Mouse (Mus musculus) heart, embryonic 12.5 days (tissue): ENCODE results near the gene Dennd4a. TPM values are rescaled to one million over a fixed set of nuclear protein-coding genes. Genes with fewer than 3 reads are reported as not detected.

Experiments used
- ATAC-seq: fragments of 200-750 bp; cut with Nextera tagmentation; 2 replicates; pipeline ENCODE4 v1.8.0; 2017; ENCODE audit warnings: moderate TSS enrichment, moderate library complexity; ENCODE audit not compliant: insufficient number of reproducible peaks, low FRiP score
- H3K27ac ChIP-seq: fragments of 300-500 bp; sonication (generic); 2 replicates; pipeline ENCODE4 v1.5.1; 2016; ENCODE audit warnings: mild to moderate bottlenecking, moderate library complexity; ENCODE audit not compliant: poor library complexity, severe bottlenecking
- H3K27me3 ChIP-seq: fragments of 300-500 bp; sonication (generic); replicated peaks from 2 replicates; pipeline ENCODE4 v1.6.1; 2016; ENCODE audit warnings: mild to moderate bottlenecking, moderate library complexity
- H3K36me3 ChIP-seq: fragments of 300-500 bp; sonication (generic); 2 replicates; pipeline ENCODE4 v1.6.1; 2016; ENCODE audit warnings: mild to moderate bottlenecking, moderate library complexity
- H3K4me1 ChIP-seq: fragments of 300-500 bp; sonication (generic); replicated peaks from 2 replicates; pipeline ENCODE4 v1.6.1; 2016; ENCODE audit warnings: mild to moderate bottlenecking
- H3K4me2 ChIP-seq: fragments of 300-500 bp; sonication (generic); 2 replicates; pipeline ENCODE4 v1.6.1; 2016; ENCODE audit warnings: mild to moderate bottlenecking, moderate library complexity
- H3K4me3 ChIP-seq: fragments of 300-500 bp; sonication (generic); 2 replicates; pipeline ENCODE4 v1.5.1; 2016; ENCODE audit warnings: mild to moderate bottlenecking
- H3K9ac ChIP-seq: fragments of 300-500 bp; sonication (generic); 2 replicates; pipeline ENCODE4 v1.6.1; 2016; ENCODE audit warnings: mild to moderate bottlenecking, moderate library complexity
- H3K9me3 ChIP-seq: fragments of 300-500 bp; sonication (generic); replicated peaks from 2 replicates; pipeline ENCODE4 v1.6.1; 2016; ENCODE audit warnings: mild to moderate bottlenecking, moderate library complexity
- WGBS: fragments of 180-500 bp; shearing (Covaris S2); methylation state at CpG from one replicate; pipeline ENCODE4 v1.1.7; 2016; 5-methylcytosine and 5-hydroxymethylcytosine counted together
- polyA plus RNA-seq: library from polyadenylated mRNA; unstranded; fragments of >200 nt; fragmentation: Nextera tagmentation; extraction: Ambion mirVana; gene quantifications from 2 replicates; pipeline ENCODE4 v1.2.1, GENCODE M21; 2016

Dennd4a gene
- polyA plus RNA-seq, 1 experiment from 2014 or later, result 5.4 TPM

GRCm38 (mm10) chr9:64940731-64941346 lies 129.7 kb downstream of the Dennd4a start:
- no peak for ATAC-seq
- 58% methylated on average over 11 of the region's 11 CpGs for WGBS
- no peaks in the 10 kb centered on the region for H3K36me3 ChIP-seq
- H3K27ac ChIP-seq, result peak overlapping the region; percentile 38
- H3K27me3 ChIP-seq, result peaks cover 22% of the 10 kb centered on the region
- no peak overlapping the region for H3K9ac ChIP-seq
- H3K4me3 ChIP-seq, result no peak overlapping the region
- H3K4me1 ChIP-seq, result peaks cover 45% of the 10 kb centered on the region
- no peak overlapping the region for H3K4me2 ChIP-seq
- H3K9me3 ChIP-seq, result no peaks in the 10 kb centered on the region

GRCm38 (mm10) chr9:64941650-64942049 lies 130.5 kb downstream of the Dennd4a start:
- 78% methylated on average over 4 of the region's 4 CpGs for WGBS
- Histone ChIP-seq H3K9me3 (no peaks in the 10 kb centered on the region), H3K4me2 (no peak overlapping the region), H3K4me1 (peaks cover 45% of the 10 kb centered on the region), H3K9ac (no peak overlapping the region), H3K27me3 (peaks cover 22% of the 10 kb centered on the region), H3K27ac (peak overlapping the region; percentile 38), H3K36me3 (no peaks in the 10 kb centered on the region), H3K4me3 (no peak overlapping the region)
- ATAC-seq, result no peak

DNA sequence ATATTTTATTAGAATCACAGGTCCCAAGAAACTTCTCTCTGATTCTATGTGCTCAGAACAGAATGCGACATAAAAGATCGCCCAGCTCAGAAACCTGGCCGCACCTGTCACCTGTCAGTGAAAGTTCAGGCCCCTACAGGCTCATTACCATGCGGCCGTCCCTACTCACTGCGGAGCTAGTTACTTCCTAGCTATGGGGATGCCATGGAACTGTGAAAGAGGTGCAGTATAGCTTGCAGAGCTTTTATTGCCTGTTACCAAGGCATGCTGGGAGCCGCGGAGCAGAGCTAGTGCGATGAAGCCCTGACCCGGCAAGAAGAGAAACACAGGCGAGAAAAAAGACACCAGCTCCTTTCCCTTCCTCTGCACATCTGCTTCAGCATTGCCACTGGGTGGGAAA lies 132.9 kb downstream of the Dennd4a start:
- Histone ChIP-seq H3K9ac (peak overlapping the region; percentile 35; the same call in 1 of the 2 replicates), H3K36me3 (no peaks in the 10 kb centered on the region), H3K27me3 (peaks cover 33% of the 10 kb centered on the region), H3K9me3 (no peaks in the 10 kb centered on the region), H3K4me1 (peaks cover 34% of the 10 kb centered on the region), H3K27ac (no peak overlapping the region), H3K4me2 (0 out of 2 replicates have a peak overlapping the region, but pooled peaks have one; percentile 3), H3K4me3 (no peak overlapping the region)
- 31% methylated on average over 11 of the region's 11 CpGs for WGBS
- ATAC-seq, result no peak

DNA sequence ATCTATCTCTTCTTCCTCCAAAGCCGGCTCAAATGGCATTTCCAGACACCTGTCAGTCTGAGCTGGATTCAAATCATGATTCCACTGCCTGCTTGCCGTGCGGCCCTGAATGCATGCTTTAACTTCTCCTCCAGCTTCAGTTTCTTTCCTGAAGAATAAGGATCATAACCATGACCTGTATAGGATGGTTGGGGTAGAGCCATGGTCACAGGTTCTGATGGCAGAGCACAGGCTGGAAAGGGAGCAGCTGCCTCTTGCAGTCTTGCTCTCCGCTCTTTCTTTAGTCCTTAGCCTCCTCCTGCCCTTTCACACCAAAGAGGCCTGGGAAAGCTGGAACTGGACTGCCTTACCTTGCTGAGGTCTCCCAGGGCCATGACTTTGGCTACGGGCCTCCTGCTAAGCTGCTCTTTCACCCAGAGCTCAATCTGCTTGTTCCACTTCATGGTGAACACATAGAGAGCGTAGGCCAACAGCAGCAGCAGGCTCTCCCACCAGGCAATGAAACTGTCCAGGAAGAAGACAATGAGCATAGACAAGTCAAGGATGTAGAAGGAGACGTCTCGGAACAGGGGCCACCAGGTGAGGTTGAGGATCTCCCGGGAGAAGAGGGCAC lies 136.4 kb downstream of the Dennd4a start:
- peaks cover 16% of the 10 kb centered on the region for H3K4me1 ChIP-seq
- no peaks in the 10 kb centered on the region for H3K36me3 ChIP-seq
- no peak overlapping the region for H3K4me3 ChIP-seq
- no peak overlapping the region for H3K27ac ChIP-seq
- peaks cover 60% of the 10 kb centered on the region for H3K27me3 ChIP-seq
- H3K4me2 ChIP-seq, result no peak overlapping the region
- no peak for ATAC-seq
- H3K9ac ChIP-seq, result no peak overlapping the region
- WGBS, result 71% methylated on average over 9 of the region's 9 CpGs
- no peaks in the 10 kb centered on the region for H3K9me3 ChIP-seq

DNA sequence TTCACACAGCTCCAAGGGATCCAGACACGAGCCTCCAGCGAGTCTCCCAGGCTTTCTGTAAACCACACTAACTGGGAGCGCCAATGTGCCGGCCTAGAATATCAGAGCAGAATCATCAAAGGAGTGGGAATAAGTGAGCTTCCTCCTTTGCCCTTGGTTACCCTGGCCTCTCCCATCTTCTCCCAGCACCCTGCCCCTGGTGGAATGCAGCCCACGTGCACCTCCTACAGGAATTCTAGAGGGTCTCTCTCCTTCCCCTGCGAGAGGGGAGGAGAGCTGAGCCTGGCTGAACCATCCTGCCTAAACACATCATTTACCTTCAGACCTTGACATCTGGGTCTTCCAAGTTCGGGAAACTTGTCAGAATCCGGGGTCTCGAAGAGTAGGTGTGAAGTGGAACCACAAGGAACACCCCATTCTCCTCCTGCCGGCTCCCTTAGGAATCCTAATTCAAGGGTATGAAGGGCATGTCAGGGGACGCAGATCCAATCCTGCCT lies 140.1 kb downstream of the Dennd4a start, which contains the start of gene Slc24a1:
Slc24a1 (minus strand) TSS at position 447 of the 497 bp plus-strand sequence.
- H3K27ac ChIP-seq, result no peak within 1 kb of the TSS
- no peak within 1 kb of the TSS for H3K4me2 ChIP-seq
- no peaks in the 10 kb centered on the region for H3K9me3 ChIP-seq
- no peak within 1 kb of the TSS for H3K4me3 ChIP-seq
- no peak for ATAC-seq
- H3K27me3 ChIP-seq, result peaks cover 54% of the 10 kb centered on the region
- peaks cover 7% of the 10 kb centered on the region; the same call in 1 of the 2 replicates for H3K4me1 ChIP-seq
- 32% methylated on average over 11 of the region's 11 CpGs for whole genome bisulfite sequencing
- no peaks in the 10 kb centered on the region for H3K36me3 ChIP-seq
- no peak within 1 kb of the TSS for H3K9ac ChIP-seq

GRCm38 (mm10) chr9:64952055-64952454 lies 140.9 kb downstream of the Dennd4a start:
- Histone ChIP-seq H3K4me1 (peaks cover 6% of the 10 kb centered on the region; the same call in 1 of the 2 replicates), H3K27me3 (peaks cover 54% of the 10 kb centered on the region), H3K36me3 (no peaks in the 10 kb centered on the region), H3K4me3 (no peak overlapping the region), H3K9ac (no peak overlapping the region), H3K27ac (no peak overlapping the region), H3K4me2 (no peak overlapping the region), H3K9me3 (no peaks in the 10 kb centered on the region)
- no peak for ATAC-seq
- WGBS, result 16% methylated on average over 5 of the region's 5 CpGs

GRCm38 (mm10) chr9:64953190-64953589 lies 142.1 kb downstream of the Dennd4a start:
- Histone ChIP-seq H3K27me3 (peaks cover 51% of the 10 kb centered on the region), H3K27ac (no peak overlapping the region), H3K9ac (no peak overlapping the region), H3K4me2 (no peak overlapping the region), H3K36me3 (no peaks in the 10 kb centered on the region), H3K4me1 (0 out of 2 replicates have a peak, but pooled peaks cover 6% of the 10 kb centered on the region), H3K9me3 (no peaks in the 10 kb centered on the region), H3K4me3 (no peak overlapping the region)
- 40% methylated on average over 7 of the region's 7 CpGs for WGBS
- no peak for ATAC-seq

GRCm38 (mm10) chr9:64956337-64956736 lies 145.2 kb downstream of the Dennd4a start:
- 24% methylated on average over 12 of the region's 12 CpGs for WGBS
- Histone ChIP-seq H3K27me3 (peaks cover 21% of the 10 kb centered on the region), H3K27ac (peak overlapping the region; percentile 6; the same call in 1 of the 2 replicates), H3K36me3 (no peaks in the 10 kb centered on the region), H3K4me2 (peak overlapping the region; percentile 10), H3K4me3 (no peak overlapping the region), H3K4me1 (peaks cover 14% of the 10 kb centered on the region), H3K9ac (no peak overlapping the region), H3K9me3 (no peaks in the 10 kb centered on the region)
- ATAC-seq, result no peak

GRCm38 (mm10) chr9:64957276-64957675 lies 146.1 kb downstream of the Dennd4a start:
- H3K4me1 ChIP-seq, result peaks cover 20% of the 10 kb centered on the region
- ATAC-seq, result no peak
- peaks cover under 1% of the 10 kb centered on the region for H3K36me3 ChIP-seq
- H3K27me3 ChIP-seq, result peaks cover 13% of the 10 kb centered on the region
- H3K4me2 ChIP-seq, result no peak overlapping the region
- no peaks in the 10 kb centered on the region for H3K9me3 ChIP-seq
- WGBS, result 79% methylated on average over 3 of the region's 3 CpGs
- no peak overlapping the region for H3K4me3 ChIP-seq
- H3K27ac ChIP-seq, result no peak overlapping the region
- no peak overlapping the region for H3K9ac ChIP-seq

DNA sequence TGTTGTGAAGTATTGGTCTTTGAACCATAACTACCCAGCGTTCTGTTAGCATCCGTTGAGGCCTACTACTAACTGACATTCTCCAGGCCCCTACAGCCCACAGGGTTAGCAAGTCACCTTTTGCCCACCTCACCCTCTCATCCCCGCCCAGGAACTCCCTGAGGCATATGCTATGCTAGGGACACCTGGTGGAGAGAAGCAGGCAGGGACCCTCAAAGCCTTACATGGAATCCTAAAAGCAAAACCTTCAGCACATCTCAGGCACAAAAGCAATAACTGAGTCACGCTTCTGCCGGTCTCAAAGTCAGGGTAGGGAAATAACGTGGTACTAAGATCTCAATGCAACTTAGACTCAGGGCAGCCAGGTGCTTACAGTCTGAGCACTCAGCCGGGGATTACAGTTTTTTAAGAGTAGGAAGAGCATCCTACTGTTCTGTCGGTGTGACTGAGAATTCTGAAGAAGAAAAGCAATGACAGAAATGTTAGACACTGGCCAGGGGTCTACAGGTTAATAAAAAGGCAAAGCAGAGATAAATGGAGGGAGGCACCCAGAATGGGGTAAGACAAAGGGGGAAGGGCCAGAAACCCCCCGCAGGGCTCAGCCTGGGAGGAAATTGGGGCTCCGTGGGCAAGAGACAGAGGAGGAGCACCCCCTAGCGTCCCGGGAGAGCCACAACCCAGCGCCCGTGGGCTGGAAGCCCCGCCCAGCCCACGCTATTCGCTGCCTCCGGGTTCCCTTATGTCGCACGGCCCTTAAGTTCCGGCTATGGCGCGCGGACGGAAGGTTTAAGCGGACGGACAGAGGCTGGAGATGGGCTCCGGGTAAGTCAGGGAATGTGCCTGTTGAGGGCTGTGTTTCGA lies 149.2 kb downstream of the Dennd4a start, which contains the start of gene Ints14:
Ints14 (plus strand) TSS at position 789 of the 861 bp plus-strand sequence.
- H3K9ac ChIP-seq, result peak within 1 kb of the TSS; percentile 93
- H3K4me1 ChIP-seq, result peaks cover 16% of the 10 kb centered on the region
- H3K27me3 ChIP-seq, result no peaks in the 10 kb centered on the region
- H3K9me3 ChIP-seq, result no peaks in the 10 kb centered on the region
- WGBS, result 5% methylated on average over 29 of the region's 29 CpGs
- ATAC-seq, result peak; percentile 94
- peaks cover 22% of the 10 kb centered on the region for H3K36me3 ChIP-seq
- H3K4me3 ChIP-seq, result peak within 1 kb of the TSS; percentile 72
- peak within 1 kb of the TSS; percentile 77 for H3K4me2 ChIP-seq
- H3K27ac ChIP-seq, result peak within 1 kb of the TSS; percentile 84

DNA sequence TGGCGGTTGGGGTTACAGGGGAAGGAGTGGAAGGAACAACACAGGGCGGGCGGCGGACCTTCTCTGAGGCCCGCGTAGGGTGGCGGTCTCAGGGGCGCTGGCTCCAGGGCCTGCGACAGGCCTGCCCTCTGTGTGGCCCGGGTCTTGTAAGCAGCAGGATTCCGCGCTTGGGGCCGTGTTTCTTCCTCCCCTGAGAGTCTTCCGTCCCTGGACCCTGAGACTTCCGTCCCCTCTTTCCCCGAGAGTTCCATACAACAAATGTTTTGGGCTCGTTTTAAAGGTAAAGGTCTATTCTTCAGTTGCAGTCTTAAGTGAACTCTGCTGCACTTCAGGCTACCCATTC lies 149.8 kb downstream of the Dennd4a start:
- peak overlapping the region; percentile 84 for H3K27ac ChIP-seq
- peak overlapping the region; percentile 77 for H3K4me2 ChIP-seq
- H3K9me3 ChIP-seq, result no peaks in the 10 kb centered on the region
- peaks cover 28% of the 10 kb centered on the region for H3K36me3 ChIP-seq
- under 1% methylated on average over 17 of the region's 17 CpGs for WGBS
- peaks cover 16% of the 10 kb centered on the region for H3K4me1 ChIP-seq
- H3K4me3 ChIP-seq, result peak overlapping the region; percentile 72
- peak overlapping the region; percentile 93 for H3K9ac ChIP-seq
- H3K27me3 ChIP-seq, result no peaks in the 10 kb centered on the region
- peak; percentile 80 for ATAC-seq
